Mouse (Mus musculus) small intestine, adult 2 months (tissue): ENCODE data around the gene Atp13a2.

Experiments
- CTCF ChIP-seq: fragments of 200-500 bp; IDR thresholded peaks from 2 replicates; pipeline ENCODE4 v1.5.1; 2012; ENCODE audit warnings: low read depth, mild to moderate bottlenecking, control low read depth, inconsistent platforms, low read length, moderate library complexity, mixed read lengths; ENCODE audit not compliant: insufficient replicate concordance, insufficient read length; ENCODE audit errors: extremely low read depth
- POLR2A ChIP-seq: fragments of 200-500 bp; IDR thresholded peaks from 2 replicates; pipeline ENCODE4 v1.6.1; 2012; ENCODE audit warnings: low read depth, mild to moderate bottlenecking, control low read depth, inconsistent platforms, low read length, moderate library complexity

- no peak for TF ChIP-seq POLR2A
- TF ChIP-seq CTCF = no peak
Observed at GRCm38 (mm10) chr4:141049476-141049835, 62.8 kb downstream of the Atp13a2 start.
